In genomic region chr6:125231117-125232044, GRCm38 (mm10) we compare ENCODE assay signal across 8 mouse cellular contexts. TPM values are rescaled to one million over a fixed set of nuclear protein-coding genes. Genes with fewer than 3 reads are reported as not detected.
DNase-seq lines count a peak whose midpoint lies in the region; ATAC-seq lines count a peak whose summit lies in the region.

Gene Tapbpl, minus strand, starts transcription at chr6:125231860.

- H3K4me1 ChIP-seq in limb, embryonic 11.5 days (ENCODE audit: control insufficient read depth, insufficient read depth, low read length) = peaks cover 12% of the 10 kb centered on the region
- H3K4me1 ChIP-seq in midbrain, embryonic 11.5 days (ENCODE audit: control insufficient read depth, insufficient read depth, low read length) = peaks cover 9% of the 10 kb centered on the region

- H3K36me3 ChIP-seq in limb, embryonic 11.5 days (ENCODE audit: control insufficient read depth, insufficient read depth, low read length) = no peaks in the 10 kb centered on the region
- no peaks in the 10 kb centered on the region for H3K36me3 ChIP-seq in midbrain, embryonic 11.5 days (ENCODE audit: control insufficient read depth, insufficient read depth, low read length)

- peak within 1 kb of the TSS; percentile 37 for H3K4me3 ChIP-seq in limb, embryonic 11.5 days (ENCODE audit: low read depth, low read length)
- peak within 1 kb of the TSS; percentile 34 for H3K4me3 ChIP-seq in midbrain, embryonic 11.5 days (ENCODE audit: low read depth, low read length)

- ATAC-seq in limb, embryonic 11.5 days (ENCODE audit: insufficient number of reproducible peaks, low FRiP score, low TSS enrichment, low read depth) = peak; percentile 32; the same call in 1 of the 2 replicates
- ATAC-seq in midbrain, embryonic 11.5 days (ENCODE audit: low FRiP score) = peak; percentile 65

- peak; percentile 53 for DNase-seq in right cerebral cortex, adult 18-20 months
- DNase-seq in right cerebral cortex, postnatal 14 days = no peak
- peak; percentile 75 to 77 for DNase-seq in cerebellum, postnatal 10 days
- peak; percentile 38 for DNase-seq in gastrocnemius, postnatal 10 days
- peak; percentile 6 for DNase-seq in hindlimb bud, embryonic 11.5 days (ENCODE audit: extremely low spot score, low read depth, low spot score)
- peak; percentile 52 for DNase-seq in limb, embryonic 11.5 days (ENCODE audit: low spot score)
- peak; percentile 89 for DNase-seq in midbrain, embryonic 11.5 days (ENCODE audit: low spot score, missing footprints)
- DNase-seq in spleen, adult 18-20 months = peak; percentile 63 to 67

- H3K9ac ChIP-seq in limb, embryonic 11.5 days (ENCODE audit: low read length) = peak within 1 kb of the TSS; percentile 70
- H3K9ac ChIP-seq in midbrain, embryonic 11.5 days (ENCODE audit: low read length) = peak within 1 kb of the TSS; percentile 69

- 6% methylated on average over 16 of the region's 16 CpGs for WGBS in limb, embryonic 11.5 days
- 9% methylated on average over 16 of the region's 16 CpGs for WGBS in midbrain, embryonic 11.5 days

- H3K4me2 ChIP-seq in limb, embryonic 11.5 days (ENCODE audit: low read depth, severe bottlenecking) = peak within 1 kb of the TSS; percentile 86
- peak within 1 kb of the TSS; percentile 71 for H3K4me2 ChIP-seq in midbrain, embryonic 11.5 days

- H3K27ac ChIP-seq in limb, embryonic 11.5 days (replicated peaks; ENCODE audit: low read depth, low read length) = no peak within 1 kb of the TSS
- no peak within 1 kb of the TSS for H3K27ac ChIP-seq in midbrain, embryonic 11.5 days (ENCODE audit: low read depth, low read length)

- no peaks in the 10 kb centered on the region for H3K27me3 ChIP-seq in limb, embryonic 11.5 days (ENCODE audit: control insufficient read depth, insufficient read depth, low read length)
- H3K27me3 ChIP-seq in midbrain, embryonic 11.5 days (ENCODE audit: control insufficient read depth, insufficient read depth, low read length) = no peaks in the 10 kb centered on the region

- H3K9me3 ChIP-seq in limb, embryonic 11.5 days (ENCODE audit: control insufficient read depth, low read length) = no peaks in the 10 kb centered on the region
- H3K9me3 ChIP-seq in midbrain, embryonic 11.5 days (ENCODE audit: control insufficient read depth, low read length) = no peaks in the 10 kb centered on the region

RNA-seq across cellular contexts. Expression of gene Tapbpl, which starts in this region (rescaled TPM):
- total RNA-seq in gastrocnemius, postnatal 10 days (2021) = 1 to 10 TPM; 2.7 to 3.1 TPM
- 0.82 and 0.87 TPM in 2 replicates for polyA plus RNA-seq in limb, embryonic 11.5 days (2014; fragmentation: Nextera tagmentation; extraction: Ambion mirVana)
- polyA plus RNA-seq in midbrain, embryonic 11.5 days (2014; fragmentation: Nextera tagmentation; extraction: Ambion mirVana) = 1.2 and 1.6 TPM in 2 replicates

Comparison
In these comparisons a context has a peak if more than half of its experiments do, and no peak if none do; other contexts are left out.
1. Peak in DNase-seq, ATAC-seq, H3K4me3 ChIP-seq, H3K9ac ChIP-seq and H3K4me2 ChIP-seq in limb, embryonic 11.5 days; RNA of the gene not detected or under 1 TPM.